Mouse (Mus musculus) kidney, adult 2 months (tissue): ENCODE measurements at regions not wholly inside any gene's neighbourhood (a gene's known extent, or its start where the extent isn't known, plus 50 kb on each side); places are given as distances from the start of the nearest gene placed in this dataset.

Source experiments
- CTCF ChIP-seq: fragments of 200-500 bp; conservative IDR thresholded peaks from 2 replicates; pipeline ENCODE4 v1.5.1; 2011; ENCODE audit warnings: low read depth, mild to moderate bottlenecking, control low read depth, low read length, moderate library complexity, mixed read lengths; ENCODE audit not compliant: insufficient read depth, insufficient read length
- POLR2A ChIP-seq: fragments of 200-500 bp; IDR thresholded peaks from one replicate; pipeline ENCODE4 v1.6.1; 2011; ENCODE audit warnings: low read depth, low read length, control low read depth

DNA sequence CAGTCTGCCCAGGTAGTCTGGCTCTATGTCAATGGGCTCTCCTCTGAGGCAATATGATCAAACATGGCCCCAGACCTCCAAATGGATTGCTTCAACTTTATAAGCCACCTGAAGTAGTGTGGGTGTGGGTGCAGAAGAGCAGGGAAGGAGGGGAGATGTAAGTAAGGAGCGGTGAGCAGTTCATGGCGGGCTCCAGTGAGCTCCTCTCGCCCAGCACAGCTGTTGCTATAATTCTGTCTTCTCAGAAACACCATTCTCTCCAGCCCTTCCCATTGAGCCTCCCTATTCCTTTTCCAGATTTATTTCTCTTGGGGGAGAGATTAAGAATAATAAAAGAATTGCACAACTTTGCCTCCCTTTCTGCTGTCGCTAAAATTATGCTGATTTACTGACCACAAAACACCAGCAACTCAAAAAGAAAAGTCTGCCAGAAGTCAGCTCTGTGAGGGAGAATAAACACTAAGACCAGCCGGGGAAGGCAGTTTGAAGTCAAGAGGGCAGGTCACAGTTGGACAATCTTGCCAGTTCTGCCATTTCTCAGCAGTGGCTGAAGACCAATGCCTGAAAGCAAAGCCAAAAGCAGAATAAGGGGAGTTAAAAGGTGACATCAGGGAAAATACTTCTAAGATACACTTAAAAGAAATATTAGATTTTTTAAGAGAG, 71.3 kb upstream of the Stard3nl start:
- TF ChIP-seq POLR2A (no peak), CTCF (no peak)
